Mouse (Mus musculus): ENCODE results near the gene Dgkd.

- TF ChIP-seq POLR2A (IDR thresholded peaks at IDR 0.05; ENCODE audit: low read depth, low read length) (no peak), CTCF (conservative IDR thresholded peaks at IDR 0.05; ENCODE audit: insufficient read depth, insufficient read length, low read depth, low read length) (no peak)
Measured at GRCm38 (mm10) chr1:87807751-87808150, 45.3 kb upstream of the Dgkd start.
